ENCODE assay signal across 22 mouse cellular contexts in the genomic region with DNA sequence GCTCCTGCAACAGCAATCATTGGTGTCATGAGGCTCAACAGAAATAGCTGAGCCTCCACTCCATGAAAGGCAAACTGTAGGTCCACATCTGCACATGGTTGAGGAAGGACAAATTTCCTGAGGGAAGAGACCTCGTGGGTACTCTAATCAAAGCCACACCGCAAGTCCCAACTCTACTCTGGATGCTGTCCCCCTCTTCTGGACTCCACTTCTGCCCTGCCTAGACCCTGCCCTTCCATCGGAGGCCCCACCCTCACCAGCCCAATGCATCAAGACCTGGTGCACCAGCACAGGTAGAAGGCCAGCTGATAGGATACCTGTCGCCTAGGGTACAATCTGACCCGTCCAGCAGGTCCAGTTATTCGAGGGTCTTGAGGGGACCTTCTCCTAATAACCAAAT. TPM values are rescaled to one million over a fixed set of nuclear protein-coding genes. Genes with fewer than 3 reads are reported as not detected.
"Had no signal": no experiment of that assay in that cellular context is flagged by ENCODE, and none has a peak within 500 bp of the region (broad histone marks: within the 10 kb centered on the region; RNA-seq: fewer than 3 reads in every experiment).

No protein-coding gene starts in this region.

- DNase-seq: retina, postnatal 1 day; right cerebral cortex, adult 18-20 months; right cerebral cortex, postnatal 14 days; right cerebral cortex, postnatal 25 days; right cerebral cortex, postnatal 4 days; spleen, adult 18-20 months; thymus, adult 18-20 months; thymus, adult 2 months; thymus, postnatal 14 days; thymus, postnatal 25 days; thymus, postnatal 36 days; thymus, postnatal 4 days had no signal

- H3K9me3 ChIP-seq: neural tube, embryonic 15.5 days; stomach, embryonic 15.5 days had no signal

- H3K27ac ChIP-seq: neural tube, embryonic 15.5 days; stomach, embryonic 15.5 days; stomach, postnatal 0 days had no signal

- H3K9ac ChIP-seq: neural tube, embryonic 15.5 days; stomach, embryonic 15.5 days had no signal

- H3K27me3 ChIP-seq: neural tube, embryonic 15.5 days; stomach, embryonic 15.5 days had no signal

- H3K4me3 ChIP-seq: neural tube, embryonic 15.5 days; stomach, embryonic 15.5 days had no signal

- H3K36me3 ChIP-seq: neural tube, embryonic 15.5 days; stomach, embryonic 15.5 days had no signal

- H3K4me2 ChIP-seq: neural tube, embryonic 15.5 days; stomach, embryonic 15.5 days had no signal

- H3K4me1 ChIP-seq: neural tube, embryonic 15.5 days; stomach, embryonic 15.5 days had no signal

RNA-seq across cellular contexts. Expression of gene Klk1b22, which starts 11.0 kb away (rescaled TPM):
- total RNA-seq: neutrophil, adult 5-6 weeks had no signal
- polyA plus RNA-seq: neural tube, embryonic 14.5 days; neural tube, embryonic 15.5 days; small intestine, adult 2 months; spleen, adult 2 months; stomach, embryonic 14.5 days; stomach, embryonic 15.5 days; stomach, embryonic 16.5 days; stomach, postnatal 0 days; urinary bladder, adult 2 months had no signal

RNA-seq across cellular contexts. Expression of gene Klk1b16, which starts 13.1 kb away (rescaled TPM):
- total RNA-seq: neutrophil, adult 5-6 weeks had no signal
- polyA plus RNA-seq: neural tube, embryonic 14.5 days; neural tube, embryonic 15.5 days; small intestine, adult 2 months; stomach, embryonic 14.5 days; stomach, postnatal 0 days; urinary bladder, adult 2 months had no signal

RNA-seq across cellular contexts. Expression of gene Klk1b21, which starts 21.3 kb away (rescaled TPM):
- total RNA-seq: neutrophil, adult 5-6 weeks had no signal
- polyA plus RNA-seq: neural tube, embryonic 14.5 days; neural tube, embryonic 15.5 days; small intestine, adult 2 months; spleen, adult 2 months; stomach, embryonic 14.5 days; stomach, embryonic 15.5 days; stomach, embryonic 16.5 days; stomach, postnatal 0 days; urinary bladder, adult 2 months had no signal
